Mouse (Mus musculus) spleen, postnatal 4 days (tissue): ENCODE measurements around the gene Tex2.
"Not testable (repeated sequence)": the region's sequence is repeated elsewhere in the genome, so short reads cannot be mapped to it uniquely, and the experiment has no call there.

ENCODE experiments used
- DNase-seq, 2 experiments: peaks; one replicate each; pipeline ENCODE4 v3.0.0; 2022; ENCODE audit warnings: low spot score in 2 of 2

The Tex2 gene

DNA sequence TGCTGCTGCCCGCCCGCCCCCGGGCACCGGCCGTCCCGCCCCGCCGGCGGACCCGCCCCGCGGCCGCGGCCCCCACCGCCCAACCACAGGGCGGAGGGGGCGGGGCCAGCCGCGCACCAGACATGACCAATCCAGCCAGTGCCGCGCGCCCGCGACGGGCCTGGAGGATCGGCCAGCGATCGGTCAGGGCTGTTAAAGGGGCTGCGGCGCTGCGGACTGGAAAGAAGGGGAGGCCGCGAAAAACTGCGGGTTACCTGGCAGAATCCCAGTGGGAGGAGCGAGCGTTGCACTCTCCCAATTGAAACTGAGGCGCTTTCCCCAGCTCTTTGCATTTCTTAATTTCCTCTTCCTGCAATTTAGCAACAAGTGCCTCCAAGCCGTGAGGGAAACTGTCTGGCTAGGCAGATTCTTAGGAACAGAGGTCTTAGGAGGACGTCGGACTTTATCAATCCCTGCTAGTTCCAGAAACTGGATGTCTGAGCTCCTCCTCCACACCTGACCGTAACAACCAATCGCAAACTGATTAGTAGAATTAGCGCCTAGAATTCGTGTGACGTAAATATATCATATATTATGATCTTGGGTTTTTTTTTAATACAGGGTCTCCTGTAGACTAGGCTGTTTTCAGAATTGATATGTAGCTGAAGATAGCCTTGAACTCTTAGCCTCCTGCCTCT, at the start of gene Tex2:
Gene Tex2, minus strand, starts transcription at position 463 of the 677 bp plus-strand sequence.
- peak; percentile 95 to 98 for DNase-seq

DNA sequence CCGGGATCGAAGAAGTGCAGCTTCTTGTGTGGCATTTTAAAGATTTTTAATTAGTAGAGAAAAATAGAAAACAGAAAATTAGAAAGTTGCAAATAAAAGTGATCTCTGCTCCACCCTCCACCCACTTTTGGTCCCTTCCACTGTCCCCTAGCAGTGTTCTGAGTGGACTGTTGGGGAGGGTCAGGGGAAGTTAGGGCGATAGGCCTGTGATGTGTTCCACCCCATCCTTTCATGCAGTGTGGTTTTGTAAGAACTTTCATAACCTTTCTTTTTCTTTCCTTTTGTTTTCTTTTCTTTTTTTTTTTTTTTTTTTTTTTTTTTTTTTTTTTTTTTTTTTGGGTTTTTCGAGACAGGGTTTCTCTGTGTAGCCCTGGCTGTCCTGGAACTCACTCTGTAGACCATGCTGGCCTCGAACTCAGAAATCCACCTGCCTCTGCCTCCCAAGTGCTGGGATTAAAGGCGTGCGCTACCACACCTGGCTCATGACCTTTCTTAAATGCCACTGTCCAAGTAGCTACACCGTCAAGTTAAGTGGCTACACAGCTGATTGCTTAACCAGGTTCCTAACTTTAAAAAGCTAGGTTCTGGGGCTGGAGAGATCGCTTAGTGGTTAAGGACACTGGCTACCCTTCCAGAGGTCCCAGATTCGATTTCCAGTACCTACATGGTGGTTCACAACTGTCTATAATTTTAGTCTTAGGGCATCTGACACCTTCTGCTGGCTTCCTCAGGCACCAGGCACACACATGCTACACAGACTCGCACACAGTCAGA, 49.6 kb upstream of the Tex2 start:
- DNase-seq = no peak

DNA sequence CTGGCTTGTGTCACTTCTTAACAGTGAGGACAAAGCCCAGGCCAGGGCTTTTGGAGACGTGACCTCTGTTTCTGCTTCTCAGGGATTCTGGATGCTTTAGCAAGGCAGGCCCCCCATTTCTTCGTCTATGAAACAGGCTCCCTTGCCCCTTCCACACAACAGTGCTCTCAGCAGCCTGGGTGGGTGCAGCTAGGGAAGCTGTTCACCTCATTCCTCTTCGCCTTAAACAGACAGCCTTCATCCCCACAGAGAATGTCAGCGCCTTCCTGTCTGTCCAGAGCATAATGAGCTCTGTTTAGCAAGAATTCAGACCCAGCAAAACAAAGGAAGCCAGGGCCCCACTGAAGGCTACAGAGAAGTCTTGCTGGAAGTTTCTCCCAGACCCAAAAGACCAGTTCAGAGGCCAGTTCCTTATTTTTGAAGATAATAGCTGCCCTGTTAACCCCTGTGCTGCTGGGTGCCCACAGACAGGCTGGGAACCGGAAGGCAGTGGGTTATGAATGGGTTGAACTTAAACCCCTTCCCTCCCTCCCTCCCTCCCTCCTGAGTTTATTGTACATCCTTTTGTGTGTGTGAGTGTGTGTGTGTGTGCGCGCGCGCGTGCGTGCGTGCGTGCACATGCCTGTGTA, 47.3 kb upstream of the Tex2 start:
- DNase-seq = peak; percentile 42 to 64

DNA sequence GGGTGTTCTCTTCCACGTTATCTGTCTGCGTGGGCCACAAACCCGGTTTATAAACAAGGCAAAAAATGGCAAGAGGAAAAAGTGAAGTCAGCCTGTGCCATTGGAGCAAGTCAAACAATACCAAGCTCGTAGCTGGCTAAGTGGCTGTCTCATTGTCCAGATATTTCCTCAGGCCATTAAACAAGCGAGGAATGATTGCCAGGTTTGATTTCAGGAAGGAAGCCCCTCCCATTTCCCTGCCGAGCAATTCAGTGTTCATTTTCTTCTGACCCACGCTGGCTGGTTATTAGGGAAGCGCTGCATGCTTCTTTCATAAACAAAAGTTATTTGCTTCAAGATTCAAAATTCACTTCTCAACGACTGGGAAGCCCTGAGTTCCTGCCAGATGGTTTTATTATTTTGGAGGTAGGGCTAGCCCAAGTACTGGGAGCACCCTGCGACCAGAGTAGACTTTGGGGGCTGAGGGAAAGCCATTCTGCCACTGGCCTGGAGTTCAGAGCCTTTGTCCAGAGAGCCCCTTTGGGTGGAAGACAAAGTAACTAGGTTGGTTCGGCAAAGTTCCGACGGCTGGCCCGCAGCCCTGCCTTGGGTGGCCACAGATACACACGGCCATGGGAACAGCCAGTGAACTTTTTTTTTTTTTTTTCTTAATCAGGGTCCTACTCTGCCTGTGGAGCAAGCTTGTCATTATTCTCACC, 46.5 kb upstream of the Tex2 start:
- no peak for DNase-seq

DNA sequence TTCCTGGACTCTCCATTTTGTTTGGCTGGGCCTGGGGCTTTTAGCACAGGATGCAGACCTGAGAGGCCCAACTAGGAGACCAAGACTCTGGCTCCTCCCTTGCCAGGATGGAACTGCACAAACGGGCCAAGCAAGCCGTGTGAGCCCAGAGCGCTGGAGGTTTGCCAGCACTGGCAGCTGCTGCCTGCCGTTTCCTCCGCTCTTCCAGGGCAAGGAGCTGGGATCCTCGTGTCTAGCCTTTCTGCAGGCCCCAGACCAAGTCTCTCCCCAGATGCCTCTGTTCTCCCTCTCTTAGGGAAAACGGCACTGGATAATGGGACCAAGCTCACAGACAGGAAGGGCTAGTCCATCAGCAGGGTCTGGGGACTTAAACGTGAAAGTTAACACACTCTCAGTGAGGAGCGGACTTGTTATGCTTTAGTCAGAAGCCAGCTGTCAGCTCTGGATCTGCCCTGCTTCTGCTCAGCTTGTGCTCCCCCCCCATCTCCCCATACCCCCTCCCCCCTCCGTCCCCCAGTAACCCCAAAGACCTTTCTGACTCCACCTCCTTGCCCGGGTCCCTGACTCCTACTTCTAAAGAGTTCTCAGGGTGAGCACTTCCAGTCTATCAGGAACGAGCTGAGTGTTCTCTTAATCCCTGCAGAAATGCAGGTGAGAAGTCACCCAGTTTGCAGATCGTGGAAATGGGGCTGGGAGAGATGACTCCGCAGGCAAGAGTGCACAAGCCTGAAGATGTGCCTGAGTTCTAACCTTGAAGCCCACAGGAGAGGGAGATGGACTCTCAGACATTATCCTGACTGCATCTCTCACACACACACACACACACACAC, 45.0 kb upstream of the Tex2 start:
- DNase-seq = peak in 1 of 2 experiments; percentile 64

DNA sequence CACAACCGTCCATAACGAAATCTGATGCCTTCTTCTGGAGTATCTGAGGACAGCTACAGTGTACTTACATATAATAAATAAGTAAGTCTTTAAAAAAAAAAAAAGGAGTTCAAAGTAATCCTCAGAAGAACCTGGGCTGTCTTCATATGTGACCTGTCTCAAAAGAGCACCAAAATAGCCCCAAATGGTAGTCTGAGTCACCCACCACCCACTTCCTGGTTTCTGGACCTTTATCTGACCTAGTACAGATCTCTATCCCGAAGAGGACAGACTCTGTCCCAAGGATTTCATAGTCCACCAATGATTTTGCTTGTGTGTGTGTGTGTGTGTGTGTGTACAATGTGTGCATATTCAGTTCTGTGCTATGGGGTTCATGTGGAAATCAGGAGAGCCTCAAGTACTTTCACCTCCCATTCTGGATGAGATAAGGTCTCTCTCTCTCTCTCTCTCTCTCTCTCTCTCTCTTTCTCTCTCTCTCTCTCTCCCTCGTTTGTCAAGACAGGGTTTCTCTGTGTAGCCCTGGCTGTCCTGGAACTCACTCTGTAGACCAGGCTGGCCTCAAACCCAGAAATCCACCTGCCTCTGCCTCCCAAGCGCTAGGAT, 43.8 kb upstream of the Tex2 start:
- DNase-seq = not testable (repeated sequence)

DNA sequence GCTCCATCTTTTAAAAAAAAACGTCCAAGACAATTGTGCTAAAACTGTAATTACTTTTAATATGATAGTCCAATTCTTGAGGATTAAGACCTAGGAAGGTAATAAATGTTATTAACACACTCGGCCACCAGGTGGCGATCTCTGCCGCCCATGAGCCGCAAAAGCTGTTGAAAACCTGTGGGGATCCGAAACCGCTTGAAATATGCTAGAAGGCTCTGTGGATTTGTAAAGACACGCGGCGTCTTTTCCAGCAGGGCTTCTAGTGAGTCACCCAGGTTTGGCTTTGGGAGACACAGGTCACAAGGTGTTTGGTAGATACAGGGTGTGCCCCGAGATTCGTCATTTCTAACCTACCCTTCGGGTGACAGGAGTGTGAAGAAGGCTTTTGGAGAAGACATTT, 35.1 kb upstream of the Tex2 start:
- DNase-seq = peak; percentile 74 to 90

DNA sequence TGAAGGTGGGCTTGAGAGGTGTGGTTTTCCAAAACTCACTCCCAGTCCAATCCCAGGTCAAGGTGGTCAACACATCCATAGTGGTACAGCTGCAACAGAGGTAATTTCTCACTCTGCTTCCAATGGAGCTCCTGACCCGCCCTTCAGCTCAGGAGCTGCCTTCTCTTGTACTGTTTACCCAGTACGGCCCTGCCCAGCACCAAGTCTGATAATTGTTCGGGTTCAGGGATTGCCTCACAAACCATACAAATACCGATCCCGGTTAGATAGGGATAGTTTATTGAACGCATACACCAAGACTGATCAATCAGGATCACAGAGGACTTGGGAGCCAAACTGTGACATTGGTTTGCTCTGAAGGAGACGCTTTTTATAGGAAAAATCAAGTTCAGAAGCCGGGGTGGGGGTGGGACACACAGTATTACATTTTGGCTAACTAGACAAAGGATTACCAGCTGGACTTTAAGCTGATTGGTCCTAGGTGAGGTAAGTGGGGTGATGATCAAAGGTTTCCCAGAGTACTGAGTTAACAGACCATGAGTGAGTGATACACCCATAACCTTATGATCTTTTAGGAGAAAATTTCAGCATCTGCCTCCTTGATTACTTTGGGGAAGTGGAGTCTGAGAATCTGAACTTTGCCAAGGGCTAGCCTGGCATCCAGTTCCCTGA, 29.9 kb upstream of the Tex2 start:
- DNase-seq = no peak

DNA sequence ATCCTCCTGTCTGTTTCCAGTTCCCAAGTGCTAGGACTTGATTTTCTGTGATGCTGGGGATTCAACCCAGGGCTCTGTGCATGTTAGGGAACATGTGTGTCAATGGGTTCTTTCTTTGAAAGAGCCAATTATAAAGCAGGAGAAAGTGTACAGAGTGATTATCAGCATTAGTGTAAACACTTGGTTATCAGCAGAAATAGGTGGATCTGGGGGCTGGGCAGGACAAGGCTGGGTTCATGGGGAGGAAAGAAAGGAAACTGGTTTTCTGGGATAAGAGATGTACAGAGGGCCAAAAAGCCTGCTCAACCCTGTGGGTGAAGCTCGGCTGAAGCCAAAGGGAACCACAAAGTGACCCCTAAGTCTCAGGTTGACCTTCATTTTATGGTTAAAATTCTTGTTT, 28.4 kb upstream of the Tex2 start:
- no peak for DNase-seq

DNA sequence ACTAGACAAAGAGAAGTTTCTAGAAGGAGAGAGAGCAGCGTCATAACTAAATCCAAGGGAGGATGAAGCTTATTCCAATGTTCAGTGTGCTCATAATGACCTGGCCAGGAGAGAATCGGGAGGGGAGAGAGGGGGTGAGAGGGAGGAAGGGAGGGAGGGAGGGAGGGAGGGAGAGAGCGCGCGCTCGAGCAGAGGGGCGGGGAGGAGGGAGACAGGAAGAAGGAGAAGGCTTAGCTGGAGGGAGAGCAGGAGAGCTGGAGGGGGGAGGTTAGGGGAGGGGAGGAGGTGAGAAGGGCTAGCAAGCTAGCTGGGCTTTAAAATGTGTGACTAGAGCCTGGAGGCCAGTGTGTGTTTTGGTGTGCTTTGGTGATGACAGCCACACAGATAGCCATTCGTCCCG, 26.8 kb upstream of the Tex2 start:
- no peak for DNase-seq

DNA sequence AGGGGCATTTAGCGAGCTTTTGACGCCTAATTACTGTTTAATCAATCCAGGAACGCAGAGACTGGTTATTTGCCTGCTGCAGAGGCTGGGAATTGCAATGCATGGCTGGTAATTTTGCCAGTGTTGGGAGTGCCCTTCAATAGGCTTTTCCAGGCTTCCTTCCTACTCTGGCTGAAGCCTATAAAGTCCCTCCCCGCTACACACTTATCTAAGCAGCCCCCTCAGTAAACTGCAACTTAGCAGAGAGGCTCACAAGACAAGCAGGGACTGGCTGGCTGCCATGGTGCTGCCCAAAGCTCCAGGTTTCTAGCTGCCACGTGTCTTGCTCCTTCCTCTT, 26.1 kb upstream of the Tex2 start:
- DNase-seq = no peak

DNA sequence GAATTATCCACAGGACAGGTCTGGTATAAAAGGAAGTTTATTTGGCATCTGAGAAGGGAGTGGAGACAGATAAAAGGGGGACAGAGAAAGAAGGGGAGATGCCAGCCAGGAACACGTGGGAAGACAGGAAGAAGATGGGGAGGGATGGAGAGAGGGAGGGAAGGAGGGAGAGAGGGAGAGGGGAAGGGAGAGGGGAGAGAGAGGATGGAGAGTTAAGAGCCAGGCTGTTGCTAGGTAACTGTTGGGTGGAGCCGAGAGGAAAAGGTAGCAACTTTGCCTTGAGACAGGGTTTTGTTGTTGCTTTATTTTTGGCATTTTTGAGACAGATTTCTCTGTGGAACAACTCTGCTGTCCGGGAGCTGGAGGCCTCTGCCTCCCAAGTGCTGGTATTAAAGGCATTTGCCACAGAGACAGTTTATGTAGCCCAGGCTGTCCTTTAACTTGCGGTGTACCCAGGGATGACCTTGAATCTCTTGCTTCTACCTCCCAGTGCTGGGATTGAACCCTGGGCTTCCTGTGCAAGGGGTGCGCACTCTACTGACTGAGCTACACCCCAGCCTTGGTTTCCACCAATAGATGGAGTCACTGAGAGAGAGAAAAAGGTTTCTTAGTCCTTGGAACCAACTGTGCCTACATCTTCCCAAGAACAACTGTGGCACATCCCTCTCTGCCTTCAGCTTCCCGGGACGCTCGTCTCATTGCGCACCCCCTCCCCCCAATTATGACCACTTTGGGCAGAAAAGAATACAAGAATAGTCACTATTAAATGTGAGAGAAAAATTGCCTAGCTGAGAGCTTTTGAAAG, 25.5 kb upstream of the Tex2 start:
- DNase-seq = no peak

DNA sequence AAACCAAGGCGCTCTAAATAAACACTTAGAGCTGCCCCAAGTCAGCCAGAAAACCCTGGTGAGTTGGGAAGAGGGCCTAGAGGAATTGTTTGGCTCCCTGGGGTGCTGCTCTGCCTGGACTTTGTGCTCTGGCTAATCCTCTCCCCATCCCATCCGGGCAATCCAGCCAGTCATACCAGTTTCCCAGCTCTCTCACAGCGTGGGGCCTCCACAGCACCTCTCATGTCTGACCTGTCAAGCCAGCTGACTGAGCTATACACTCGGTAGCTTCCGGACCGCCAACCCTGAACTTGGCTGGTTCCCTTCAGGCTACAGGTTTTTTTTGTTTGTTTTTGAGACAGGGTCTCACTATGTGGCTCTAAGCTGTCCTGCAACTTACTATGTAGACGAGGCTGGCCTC, 24.5 kb upstream of the Tex2 start:
- DNase-seq = no peak

DNA sequence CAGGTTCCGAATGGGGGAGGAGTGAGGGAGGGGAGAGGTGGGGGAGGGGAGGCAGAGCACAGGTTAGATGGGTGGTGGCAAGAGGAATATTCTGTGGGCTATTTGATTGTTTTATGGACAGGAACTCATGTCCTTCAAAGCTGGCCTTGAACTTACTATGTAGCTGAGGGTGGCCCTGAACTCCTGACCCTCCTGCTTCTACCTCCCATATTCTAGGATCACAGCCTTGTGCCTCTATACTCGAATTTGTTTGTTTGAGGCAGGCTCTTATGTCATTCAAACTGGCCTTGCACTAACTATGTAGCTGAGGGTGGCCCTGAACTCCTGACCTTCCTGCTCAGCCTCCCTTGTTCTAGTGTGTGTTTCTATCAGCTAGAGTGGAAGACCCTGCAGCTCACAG, 22.7 kb upstream of the Tex2 start:
- no peak for DNase-seq

DNA sequence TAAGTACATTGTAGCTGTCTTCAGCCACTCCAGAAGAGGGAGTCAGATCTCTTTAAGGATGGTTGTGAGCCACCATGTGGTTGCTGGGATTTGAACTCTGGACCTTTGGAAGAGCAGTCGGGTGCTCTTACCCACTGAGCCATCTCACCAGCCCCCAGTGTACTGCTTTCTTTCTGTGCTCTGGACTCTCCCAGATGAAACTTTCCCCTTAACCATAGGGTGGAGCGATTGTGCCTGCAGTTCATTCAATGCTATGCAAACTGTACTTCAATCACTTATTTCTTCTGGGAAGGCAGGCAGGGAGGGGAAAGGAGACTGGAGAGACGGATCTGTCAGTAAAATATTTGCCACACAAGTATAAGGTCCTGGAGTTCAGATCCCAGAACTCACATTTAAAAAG, 21.0 kb upstream of the Tex2 start:
- DNase-seq = not testable (repeated sequence)

DNA sequence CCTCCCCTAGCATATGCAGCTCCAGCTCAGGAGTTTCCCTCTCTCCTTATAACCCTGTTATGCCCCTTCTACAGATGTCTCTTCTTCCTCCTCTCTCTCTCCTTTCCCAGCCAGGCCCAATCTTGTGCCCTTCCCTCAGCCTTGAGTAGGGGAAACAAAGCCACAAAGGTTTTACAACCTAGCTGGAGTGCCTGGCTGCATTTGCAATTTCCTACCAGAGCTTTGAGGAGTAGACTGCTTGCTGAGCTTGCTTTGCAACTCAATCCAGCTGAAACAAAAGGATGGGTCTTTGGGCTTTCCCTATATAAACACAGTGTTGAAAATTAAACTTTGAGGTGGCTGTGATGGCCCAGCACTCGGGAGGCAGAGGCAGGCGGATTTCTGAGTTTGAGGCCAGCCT, 20.2 kb upstream of the Tex2 start:
- no peak for DNase-seq

DNA sequence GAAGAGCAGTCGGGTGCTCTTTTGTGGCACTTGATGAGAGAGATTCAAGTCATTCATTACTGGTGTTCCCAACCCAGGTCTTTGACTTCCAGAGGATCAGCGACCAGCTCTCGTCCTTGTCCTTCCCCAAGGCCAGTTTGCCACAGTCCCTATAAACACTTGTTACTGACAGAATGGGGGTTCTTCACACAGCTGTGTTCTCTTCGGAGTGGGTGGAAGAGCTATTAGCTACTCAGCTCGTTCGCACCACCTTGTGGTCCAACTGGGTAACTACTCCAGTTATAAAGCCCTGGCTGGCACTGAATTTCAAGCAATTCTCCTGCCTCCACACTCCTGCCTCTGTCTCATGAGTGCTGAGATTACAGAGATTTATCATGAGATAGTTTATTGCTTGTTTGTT, 14.5 kb upstream of the Tex2 start:
- peak; percentile 66 to 87 for DNase-seq

DNA sequence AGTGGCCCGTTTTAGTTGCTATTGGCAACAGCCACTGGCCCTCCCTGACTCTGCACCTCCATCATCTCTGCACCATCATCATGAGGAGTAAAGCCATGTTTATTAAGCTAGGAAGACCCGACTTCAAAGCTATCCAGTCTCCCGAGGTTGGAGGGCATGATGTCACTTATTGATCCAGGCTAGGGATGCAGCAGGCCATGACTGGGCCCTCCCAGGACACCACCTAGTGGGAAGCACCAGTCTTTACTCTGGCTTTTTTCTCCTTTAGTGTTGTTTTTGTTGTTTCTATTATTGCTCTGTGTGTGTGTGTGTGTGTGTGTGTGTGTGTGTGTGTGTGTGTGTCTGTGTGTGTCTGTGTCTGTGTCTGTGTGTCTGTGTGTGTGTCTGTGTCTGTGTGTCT, 12.4 kb upstream of the Tex2 start:
- no peak for DNase-seq

DNA sequence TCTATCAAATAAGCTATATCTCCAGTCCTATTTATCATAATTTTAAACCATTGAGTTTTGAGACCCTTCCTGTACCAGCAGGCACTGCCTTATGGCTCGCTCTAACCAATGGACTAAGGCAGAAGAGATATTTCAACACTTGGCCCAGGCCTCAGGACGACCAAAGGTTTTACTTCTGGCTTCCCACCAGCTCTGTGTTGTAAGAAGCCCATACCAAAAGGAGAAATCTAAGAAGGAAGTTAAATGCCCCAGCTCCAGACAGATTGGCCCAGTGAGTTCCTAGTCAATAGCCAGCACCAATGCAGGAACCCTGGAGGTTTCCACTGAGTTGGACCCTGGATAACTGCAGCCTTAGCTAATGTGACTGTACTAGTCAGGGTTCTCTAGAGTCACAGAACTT, 10.4 kb upstream of the Tex2 start:
- no peak for DNase-seq

DNA sequence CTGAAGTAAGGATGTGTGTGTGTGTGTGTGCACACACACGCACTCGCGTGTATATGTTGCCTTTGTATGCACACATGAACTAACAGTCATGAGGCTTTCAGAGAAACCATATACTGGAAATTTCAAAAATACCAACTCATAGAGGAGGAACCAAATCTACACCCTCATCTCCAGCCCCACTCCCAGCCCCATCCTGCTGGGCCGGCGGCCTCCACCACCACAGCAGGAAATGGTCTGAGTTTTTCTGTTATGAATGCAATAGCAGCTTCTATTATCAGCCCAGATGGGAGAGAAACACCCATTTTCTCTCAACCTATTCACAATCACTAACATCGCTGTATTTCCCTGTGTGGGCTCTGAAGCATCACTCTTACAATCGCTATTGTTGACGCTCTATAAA, 8.8 kb upstream of the Tex2 start:
- DNase-seq = no peak
